Mouse (Mus musculus) layer of hippocampus, postnatal 36 days (tissue): ENCODE measurements around the gene Elfn2. TPM values are rescaled to one million over a fixed set of nuclear protein-coding genes. Genes with fewer than 3 reads are reported as not detected.
A peak's percentile ranks its signal among the peaks of the same experiment; 100 is the strongest.

Experiments used
- DNase-seq, 2 experiments: peaks; one replicate each; pipeline ENCODE4 v3.0.0; 2022
- total RNA-seq, 2 experiments: library from RNA; stranded (reverse); gene quantifications; 2 replicates each; pipeline ENCODE4 v1.2.3; 2021

The Elfn2 gene
- total RNA-seq, 2 experiments from 2014 or later, result 181 to 207 TPM

GRCm38 (mm10) chr15:78720094-78720493 is 1.5 kb upstream of the Elfn2 start:
- DNase-seq, result peak; percentile 70 to 72

GRCm38 (mm10) chr15:78719416-78719815 is 845 bp upstream of the Elfn2 start:
- DNase-seq, result no peak

- DNase-seq, result no peak
These were observed 1.6 kb downstream of the Elfn2 start for GRCm38 (mm10) chr15:78716936-78717335.

- no peak for DNase-seq
These were observed 2.7 kb downstream of the Elfn2 start for GRCm38 (mm10) chr15:78715856-78716255.

GRCm38 (mm10) chr15:78713751-78714150 is 4.8 kb downstream of the Elfn2 start:
- DNase-seq, result no peak

GRCm38 (mm10) chr15:78712335-78713258 is 6.0 kb downstream of the Elfn2 start:
- DNase-seq, result peak; percentile 60 to 64

GRCm38 (mm10) chr15:78711935-78712334 is 6.6 kb downstream of the Elfn2 start:
- DNase-seq, result peak; percentile 80 to 81

GRCm38 (mm10) chr15:78710634-78711033 is 7.9 kb downstream of the Elfn2 start:
- peak in 1 of 2 experiments; percentile 45 for DNase-seq

GRCm38 (mm10) chr15:78709767-78710166 is 8.8 kb downstream of the Elfn2 start:
- peak; percentile 67 to 76 for DNase-seq

- no peak for DNase-seq
These were observed 11.9 kb downstream of the Elfn2 start for GRCm38 (mm10) chr15:78706630-78707029.

- DNase-seq, result peak in 1 of 2 experiments; percentile 43
These were observed 13.7 kb downstream of the Elfn2 start for GRCm38 (mm10) chr15:78704824-78705223.

- DNase-seq, result no peak
These were observed 14.6 kb downstream of the Elfn2 start for GRCm38 (mm10) chr15:78704007-78704406.

GRCm38 (mm10) chr15:78700420-78700819 is 18.2 kb downstream of the Elfn2 start:
- no peak for DNase-seq

- DNase-seq, result no peak
These were observed 19.1 kb downstream of the Elfn2 start for GRCm38 (mm10) chr15:78699513-78699912.

- peak in 1 of 2 experiments; percentile 60 for DNase-seq
These were observed 20.0 kb downstream of the Elfn2 start for GRCm38 (mm10) chr15:78698491-78699135.

GRCm38 (mm10) chr15:78698084-78698483 is 20.5 kb downstream of the Elfn2 start:
- peak; percentile 73 to 76 for DNase-seq

GRCm38 (mm10) chr15:78695745-78696144 is 22.8 kb downstream of the Elfn2 start:
- no peak for DNase-seq

- no peak for DNase-seq
These were observed 26.1 kb downstream of the Elfn2 start for GRCm38 (mm10) chr15:78692505-78692904.

- no peak for DNase-seq
These were observed 27.9 kb downstream of the Elfn2 start for GRCm38 (mm10) chr15:78690716-78691115.

- DNase-seq, result no peak
These were observed 31.7 kb downstream of the Elfn2 start for GRCm38 (mm10) chr15:78686910-78687309.

- DNase-seq, result peak; percentile 59 to 62
These were observed 34.5 kb downstream of the Elfn2 start for GRCm38 (mm10) chr15:78684111-78684510.

- DNase-seq, result no peak
These were observed 35.1 kb downstream of the Elfn2 start for GRCm38 (mm10) chr15:78683474-78683873.

- DNase-seq, result no peak
These were observed 36.8 kb downstream of the Elfn2 start for GRCm38 (mm10) chr15:78681781-78682180.

GRCm38 (mm10) chr15:78681301-78681700 is 37.3 kb downstream of the Elfn2 start:
- DNase-seq, result no peak
